Mouse (Mus musculus): Measurements from ENCODE around the gene Il6ra. TPM values are rescaled to one million over a fixed set of nuclear protein-coding genes. Genes with fewer than 3 reads are reported as not detected.
A peak's percentile ranks its signal among the peaks of the same experiment; 100 is the strongest.

The Il6ra gene
- polyA plus RNA-seq, 1 experiment, result 5.4 TPM

DNA sequence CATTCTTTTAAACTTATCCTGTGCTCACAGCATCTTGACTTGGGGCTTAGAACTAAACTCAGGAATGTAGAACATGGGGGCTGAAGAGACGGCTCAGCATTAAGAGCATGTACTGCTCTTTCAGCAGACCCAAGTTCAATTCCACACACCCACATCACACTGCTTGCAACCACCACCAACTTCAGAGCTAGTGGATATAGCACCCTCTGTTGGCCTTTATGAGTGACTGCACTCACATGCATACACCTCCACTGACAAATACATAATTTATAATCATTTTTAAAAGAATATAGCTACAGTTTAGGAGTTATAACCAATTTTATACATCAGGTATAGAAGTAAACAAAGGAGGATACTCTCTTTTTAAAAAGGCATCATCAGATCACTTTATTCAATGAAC lies 13.4 kb upstream of the Il6ra start:
- Histone ChIP-seq H3K4me3 (ENCODE audit: insufficient read depth, low read depth, low read length) (no peak overlapping the region), H3K4me1 (ENCODE audit: control insufficient read depth, insufficient read depth, insufficient read length, low read length) (no peaks in the 10 kb centered on the region), H3K27ac (replicated peaks; ENCODE audit: low read depth, low read length) (no peak overlapping the region)

DNA sequence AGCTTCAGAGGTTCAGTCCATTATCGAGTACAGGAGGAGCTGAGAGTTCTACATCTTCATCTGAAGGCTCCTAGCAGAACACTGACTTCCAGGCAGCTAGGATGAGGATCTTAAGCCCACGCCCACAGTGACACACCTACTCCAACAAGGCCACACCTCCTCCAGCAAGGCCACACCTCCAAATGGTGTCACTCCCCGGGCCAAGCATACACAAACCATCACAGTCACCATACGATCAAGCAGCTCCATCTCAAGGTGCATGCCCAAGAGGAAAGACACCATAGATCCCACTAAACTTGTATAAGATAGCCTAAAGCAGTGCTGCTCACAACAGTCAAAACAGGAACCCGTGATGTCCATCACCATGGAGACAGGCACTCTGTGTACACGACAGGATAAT lies 7.7 kb upstream of the Il6ra start:
- Histone ChIP-seq H3K4me1 (ENCODE audit: control insufficient read depth, insufficient read depth, insufficient read length, low read length) (no peaks in the 10 kb centered on the region; the same call in 1 of the 2 replicates), H3K27ac (replicated peaks; ENCODE audit: low read depth, low read length) (no peak overlapping the region), H3K4me3 (ENCODE audit: insufficient read depth, low read depth, low read length) (no peak overlapping the region)

DNA sequence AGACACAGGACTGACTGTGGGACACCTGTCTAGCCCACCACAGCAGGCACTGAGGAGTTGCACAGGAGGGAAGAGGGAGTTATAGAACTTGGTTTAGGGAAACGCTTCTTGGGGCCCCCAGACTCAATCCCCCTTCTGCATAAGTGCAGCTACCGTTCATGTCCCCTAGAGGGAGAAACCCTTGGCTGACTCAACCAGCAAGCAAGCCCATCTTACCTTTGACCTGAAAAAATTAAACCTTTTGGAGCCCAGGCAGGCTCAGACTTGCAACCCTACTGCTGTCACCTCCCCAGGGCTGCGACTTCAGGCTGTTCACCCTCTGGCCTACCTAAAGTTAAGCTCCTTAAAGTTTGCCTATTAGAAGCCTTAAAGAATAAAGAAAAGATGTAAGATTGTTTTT lies 4.4 kb upstream of the Il6ra start:
- H3K27ac ChIP-seq (replicated peaks; ENCODE audit: low read depth, low read length), result peak overlapping the region; percentile 70; the same call in 1 of the 2 replicates
- peaks cover 2% of the 10 kb centered on the region; the same call in 1 of the 2 replicates for H3K4me1 ChIP-seq (ENCODE audit: control insufficient read depth, insufficient read depth, insufficient read length, low read length)
- H3K4me3 ChIP-seq (ENCODE audit: insufficient read depth, low read depth, low read length), result no peak overlapping the region

DNA sequence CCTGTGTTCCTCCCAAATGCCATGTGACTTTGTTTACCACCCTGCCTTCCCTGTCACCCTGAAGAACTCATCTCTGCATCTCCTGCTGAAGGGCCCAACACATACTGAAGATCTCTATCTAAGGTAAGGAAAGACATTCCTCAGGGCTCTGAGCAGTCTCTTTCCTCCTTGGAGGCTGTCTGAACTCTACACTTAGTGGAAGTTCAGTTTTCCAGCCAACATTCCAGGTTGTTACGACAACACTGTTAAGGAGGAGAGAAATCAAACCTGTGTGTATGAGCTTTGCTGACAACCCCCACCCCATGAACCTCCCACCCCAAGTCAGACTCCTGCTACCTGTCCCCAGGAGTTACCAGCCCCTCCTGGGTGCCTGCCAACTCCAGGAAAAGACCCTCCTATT lies 3.6 kb upstream of the Il6ra start:
- Histone ChIP-seq H3K27ac (replicated peaks; ENCODE audit: low read depth, low read length) (0 out of 2 replicates have a peak overlapping the region, but pooled peaks have one; percentile 16), H3K4me1 (ENCODE audit: control insufficient read depth, insufficient read depth, insufficient read length, low read length) (peaks cover 2% of the 10 kb centered on the region; the same call in 1 of the 2 replicates), H3K4me3 (ENCODE audit: insufficient read depth, low read depth, low read length) (no peak overlapping the region)

DNA sequence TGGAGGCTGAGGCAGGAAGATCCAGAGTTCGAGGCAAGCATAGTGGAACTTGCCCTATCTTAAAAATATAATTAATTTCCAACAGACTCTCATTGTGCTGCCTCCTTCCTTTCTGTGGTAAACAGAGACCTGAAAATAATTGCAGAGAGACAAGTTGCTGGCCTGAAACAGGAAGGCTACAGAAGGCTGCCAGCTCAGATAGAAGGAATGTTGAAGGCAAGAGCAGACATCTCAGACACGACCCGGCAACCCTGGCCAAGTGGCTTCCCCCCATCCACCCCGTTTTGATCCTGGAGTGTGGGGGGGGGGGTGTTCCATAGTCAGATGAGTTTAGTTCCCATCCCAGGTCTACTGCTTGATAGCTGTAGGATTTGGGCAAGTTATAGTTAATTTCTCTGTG lies 1.7 kb upstream of the Il6ra start:
- H3K4me3 ChIP-seq (ENCODE audit: insufficient read depth, low read depth, low read length), result no peak overlapping the region
- peaks cover 6% of the 10 kb centered on the region for H3K4me1 ChIP-seq (ENCODE audit: control insufficient read depth, insufficient read depth, insufficient read length, low read length)
- no peak overlapping the region for H3K27ac ChIP-seq (replicated peaks; ENCODE audit: low read depth, low read length)

DNA sequence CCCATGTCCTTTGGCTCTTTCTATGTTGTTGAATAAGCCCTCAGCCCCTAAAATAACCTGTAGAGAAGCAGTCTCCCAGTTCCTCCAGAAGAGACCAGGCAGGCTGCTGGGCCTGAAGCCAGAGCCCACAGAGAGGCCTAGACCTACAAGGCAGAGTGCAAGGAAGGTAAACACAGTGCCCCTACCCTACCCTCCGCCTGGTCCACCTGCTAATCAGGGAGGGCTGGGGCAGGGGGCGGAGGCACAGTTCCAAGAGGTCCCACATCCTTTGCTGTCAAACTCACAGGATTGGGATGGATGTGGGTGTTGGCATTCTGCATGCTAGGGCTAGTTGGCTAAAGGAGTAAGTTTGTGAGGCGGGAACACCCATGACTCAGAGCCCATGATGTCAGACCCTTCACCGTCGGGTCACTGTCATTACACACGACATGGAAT lies 871 bp downstream of the Il6ra start:
- Histone ChIP-seq H3K4me3 (ENCODE audit: insufficient read depth, low read depth, low read length) (peak overlapping the region; percentile 70), H3K4me1 (ENCODE audit: control insufficient read depth, insufficient read depth, insufficient read length, low read length) (peaks cover 6% of the 10 kb centered on the region), H3K27ac (replicated peaks; ENCODE audit: low read depth, low read length) (peak overlapping the region; percentile 83)

DNA sequence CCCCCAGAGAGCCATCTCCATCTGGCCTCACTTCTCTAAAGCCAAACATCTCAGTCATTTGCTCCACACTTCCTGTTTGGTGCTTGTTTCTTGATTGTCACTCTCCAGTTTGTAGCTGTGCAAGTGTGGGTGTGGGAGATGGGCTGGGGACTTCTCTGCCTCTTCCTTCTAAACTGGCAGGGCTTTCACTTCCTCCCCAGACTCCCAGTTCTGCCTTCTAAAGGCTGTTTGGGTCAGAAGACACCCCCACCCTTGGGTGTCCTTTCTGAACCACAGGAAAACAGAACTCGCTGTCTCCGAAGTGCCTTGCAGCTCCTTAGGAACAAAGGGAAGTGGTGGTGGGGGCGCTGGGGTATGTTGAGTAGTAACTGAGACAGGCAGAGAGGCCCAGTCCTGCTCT lies 1.8 kb downstream of the Il6ra start:
- Histone ChIP-seq H3K27ac (replicated peaks; ENCODE audit: low read depth, low read length) (peak overlapping the region; percentile 76), H3K4me1 (ENCODE audit: control insufficient read depth, insufficient read depth, insufficient read length, low read length) (peaks cover 6% of the 10 kb centered on the region), H3K4me3 (ENCODE audit: insufficient read depth, low read depth, low read length) (no peak overlapping the region)

DNA sequence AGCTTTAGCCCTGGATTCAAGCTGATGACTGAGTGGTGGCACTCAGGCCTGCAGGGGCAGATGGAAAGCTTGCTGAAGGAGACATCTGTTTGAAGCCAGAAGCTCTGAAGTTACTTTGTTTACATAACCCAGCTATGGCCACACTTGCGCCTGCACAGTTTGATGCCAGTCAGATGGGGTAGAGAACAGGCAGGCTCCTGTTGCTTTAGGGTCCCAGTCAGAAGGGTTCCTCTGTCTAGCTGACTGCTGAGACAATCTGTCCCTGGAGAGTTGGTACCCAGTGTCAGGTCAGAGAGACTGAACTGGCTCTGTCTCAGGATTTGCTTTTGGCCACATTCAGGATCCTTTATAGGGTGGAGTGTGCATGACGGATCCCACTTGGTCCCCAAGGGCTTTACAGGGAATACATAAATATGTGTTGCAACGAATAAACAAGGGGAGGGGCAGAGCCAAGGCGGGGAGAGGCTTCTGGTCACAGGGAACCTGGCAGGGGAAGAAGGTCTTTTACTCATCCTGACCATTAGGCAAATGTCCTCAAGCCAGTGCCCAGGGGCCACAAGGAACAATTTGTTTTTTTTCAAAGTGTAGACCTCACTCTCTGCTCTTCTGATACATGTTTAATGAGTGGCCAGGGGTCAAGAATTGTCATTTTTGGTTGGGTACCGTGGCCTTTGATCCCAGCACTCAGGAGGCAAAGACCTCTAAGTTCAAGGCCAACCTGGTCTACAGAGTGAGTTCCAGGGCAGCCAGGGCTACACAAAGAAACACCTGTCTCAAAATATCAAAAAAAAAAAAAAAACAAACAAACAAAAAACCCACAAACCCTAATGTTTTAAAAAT lies 3.1 kb downstream of the Il6ra start:
- Histone ChIP-seq H3K4me1 (ENCODE audit: control insufficient read depth, insufficient read depth, insufficient read length, low read length) (peaks cover 9% of the 10 kb centered on the region), H3K27ac (replicated peaks; ENCODE audit: low read depth, low read length) (peak overlapping the region; percentile 7; the same call in 1 of the 2 replicates), H3K4me3 (ENCODE audit: insufficient read depth, low read depth, low read length) (no peak overlapping the region)

GRCm38 (mm10) chr3:89908836-89909235 lies 4.2 kb downstream of the Il6ra start:
- no peak overlapping the region for H3K4me3 ChIP-seq (ENCODE audit: insufficient read depth, low read depth, low read length)
- peaks cover 9% of the 10 kb centered on the region for H3K4me1 ChIP-seq (ENCODE audit: control insufficient read depth, insufficient read depth, insufficient read length, low read length)
- H3K27ac ChIP-seq (replicated peaks; ENCODE audit: low read depth, low read length), result no peak overlapping the region

GRCm38 (mm10) chr3:89907846-89908245 lies 5.2 kb downstream of the Il6ra start:
- Histone ChIP-seq H3K4me3 (ENCODE audit: insufficient read depth, low read depth, low read length) (no peak overlapping the region), H3K27ac (replicated peaks; ENCODE audit: low read depth, low read length) (no peak overlapping the region), H3K4me1 (ENCODE audit: control insufficient read depth, insufficient read depth, insufficient read length, low read length) (peaks cover 7% of the 10 kb centered on the region)

- peaks cover 28% of the 10 kb centered on the region for H3K4me1 ChIP-seq (ENCODE audit: control insufficient read depth, insufficient read depth, insufficient read length, low read length)
- no peak overlapping the region for H3K4me3 ChIP-seq (ENCODE audit: insufficient read depth, low read depth, low read length)
- H3K27ac ChIP-seq (replicated peaks; ENCODE audit: low read depth, low read length), result no peak overlapping the region
Observed at GRCm38 (mm10) chr3:89899511-89899908, 13.5 kb downstream of the Il6ra start.

- Histone ChIP-seq H3K4me3 (ENCODE audit: insufficient read depth, low read depth, low read length) (no peak overlapping the region), H3K27ac (replicated peaks; ENCODE audit: low read depth, low read length) (peak overlapping the region; percentile 21; the same call in 1 of the 2 replicates), H3K4me1 (ENCODE audit: control insufficient read depth, insufficient read depth, insufficient read length, low read length) (peaks cover 28% of the 10 kb centered on the region)
Observed at GRCm38 (mm10) chr3:89898870-89899510, 14.0 kb downstream of the Il6ra start.

- no peak overlapping the region for H3K4me3 ChIP-seq (ENCODE audit: insufficient read depth, low read depth, low read length)
- peaks cover 28% of the 10 kb centered on the region for H3K4me1 ChIP-seq (ENCODE audit: control insufficient read depth, insufficient read depth, insufficient read length, low read length)
- H3K27ac ChIP-seq (replicated peaks; ENCODE audit: low read depth, low read length), result no peak overlapping the region
Observed at GRCm38 (mm10) chr3:89898011-89898410, 15.0 kb downstream of the Il6ra start.

DNA sequence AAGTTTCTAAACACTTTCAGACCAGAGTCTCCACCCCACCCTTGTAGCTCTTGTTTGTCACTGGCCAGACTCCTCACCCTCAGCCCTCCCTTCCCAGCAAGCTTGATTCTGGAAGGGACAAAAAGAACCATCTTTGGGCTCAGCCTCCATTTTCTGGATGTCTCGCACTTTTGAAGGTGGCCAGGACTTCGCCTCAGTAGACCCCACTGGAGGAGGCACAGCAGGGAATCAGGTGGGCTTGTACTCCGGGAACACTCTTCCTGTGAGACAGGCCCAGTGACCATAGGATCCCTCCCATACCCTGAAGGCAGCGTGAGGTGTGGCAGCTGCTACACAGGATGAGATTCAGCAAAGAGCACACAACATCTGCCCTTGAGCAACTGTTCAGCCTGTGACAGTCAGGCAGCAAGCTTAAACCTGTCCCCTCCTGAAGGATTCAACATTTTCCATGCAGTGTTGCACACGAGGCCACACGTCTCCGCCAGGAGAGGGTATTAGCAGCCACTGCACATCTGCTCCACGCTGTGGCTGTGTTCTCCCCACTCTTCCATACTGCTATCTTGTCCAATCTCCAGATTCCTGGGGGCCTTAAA lies 15.7 kb downstream of the Il6ra start:
- peaks cover 28% of the 10 kb centered on the region for H3K4me1 ChIP-seq (ENCODE audit: control insufficient read depth, insufficient read depth, insufficient read length, low read length)
- no peak overlapping the region for H3K27ac ChIP-seq (replicated peaks; ENCODE audit: low read depth, low read length)
- H3K4me3 ChIP-seq (ENCODE audit: insufficient read depth, low read depth, low read length), result no peak overlapping the region

DNA sequence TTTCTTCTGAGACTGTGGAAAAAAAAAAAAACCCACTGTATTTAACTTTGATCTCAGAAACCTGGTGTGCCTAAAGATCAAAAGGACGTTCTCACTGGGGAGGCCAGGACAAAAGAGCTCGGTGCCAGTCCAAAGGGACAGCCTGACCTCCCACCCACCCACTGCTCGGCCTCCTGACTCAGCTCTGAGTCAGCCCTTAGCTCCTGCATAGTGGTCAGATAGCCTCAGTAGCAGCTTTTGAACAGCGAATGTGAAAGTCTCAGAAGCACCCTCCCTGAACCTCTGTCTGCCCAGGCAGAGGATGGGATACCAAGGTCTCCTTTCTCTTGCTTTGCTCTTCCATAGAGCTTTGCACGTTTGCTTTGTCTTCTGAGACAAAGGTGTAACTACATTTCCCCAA lies 16.4 kb downstream of the Il6ra start:
- Histone ChIP-seq H3K4me3 (ENCODE audit: insufficient read depth, low read depth, low read length) (no peak overlapping the region), H3K4me1 (ENCODE audit: control insufficient read depth, insufficient read depth, insufficient read length, low read length) (peaks cover 25% of the 10 kb centered on the region), H3K27ac (replicated peaks; ENCODE audit: low read depth, low read length) (no peak overlapping the region)

Data from brown adipose tissue, adult 24 weeks (tissue).